Mouse (Mus musculus): ENCODE results near the gene Cdk19. TPM values are rescaled to one million over a fixed set of nuclear protein-coding genes. Genes with fewer than 3 reads are reported as not detected.
"Not testable (repeated sequence)": the region's sequence is repeated elsewhere in the genome, so short reads cannot be mapped to it uniquely, and the experiment has no call there.

The Cdk19 gene
- polyA plus RNA-seq, 1 experiment, result 18.2 TPM

GRCm38 (mm10) chr10:40528668-40529067 is 189.3 kb downstream of the Cdk19 start:
- Histone ChIP-seq H3K4me3 (replicated peaks; ENCODE audit: control insufficient read depth, low read depth, low read length) (no peak overlapping the region), H3K27ac (ENCODE audit: control insufficient read depth, insufficient read depth, low read depth, low read length, poor library complexity) (no peak overlapping the region), H3K4me1 (ENCODE audit: control insufficient read depth, insufficient read depth, low read length) (peaks cover 8% of the 10 kb centered on the region)
- TF ChIP-seq CTCF (IDR thresholded peaks at IDR 0.05; ENCODE audit: control insufficient read depth, insufficient read depth, low read length), result no peak
- no peak for TF ChIP-seq POLR2A (IDR thresholded peaks at IDR 0.05; ENCODE audit: borderline replicate concordance, control insufficient read depth, low read depth, low read length)
- 83% methylated on average over 9 of the region's 10 CpGs for WGBS

GRCm38 (mm10) chr10:40529617-40530016 is 190.3 kb downstream of the Cdk19 start:
- Histone ChIP-seq H3K27ac (ENCODE audit: control insufficient read depth, insufficient read depth, low read depth, low read length, poor library complexity) (no peak overlapping the region), H3K4me1 (ENCODE audit: control insufficient read depth, insufficient read depth, low read length) (peaks cover 8% of the 10 kb centered on the region), H3K4me3 (replicated peaks; ENCODE audit: control insufficient read depth, low read depth, low read length) (no peak overlapping the region)
- WGBS, result 13% methylated on average over 6 of the region's 6 CpGs
- TF ChIP-seq POLR2A (IDR thresholded peaks at IDR 0.05; ENCODE audit: borderline replicate concordance, control insufficient read depth, low read depth, low read length), result no peak
- TF ChIP-seq CTCF (IDR thresholded peaks at IDR 0.05; ENCODE audit: control insufficient read depth, insufficient read depth, low read length), result peak; percentile 61

GRCm38 (mm10) chr10:40530661-40531060 is 191.3 kb downstream of the Cdk19 start:
- 38% methylated on average over 3 of the region's 3 CpGs for WGBS
- TF ChIP-seq CTCF (IDR thresholded peaks at IDR 0.05; ENCODE audit: control insufficient read depth, insufficient read depth, low read length) (no peak), POLR2A (IDR thresholded peaks at IDR 0.05; ENCODE audit: borderline replicate concordance, control insufficient read depth, low read depth, low read length) (no peak)
- Histone ChIP-seq H3K4me1 (ENCODE audit: control insufficient read depth, insufficient read depth, low read length) (peaks cover 8% of the 10 kb centered on the region), H3K27ac (ENCODE audit: control insufficient read depth, insufficient read depth, low read depth, low read length, poor library complexity) (no peak overlapping the region), H3K4me3 (replicated peaks; ENCODE audit: control insufficient read depth, low read depth, low read length) (no peak overlapping the region)

- H3K27ac ChIP-seq (ENCODE audit: control insufficient read depth, insufficient read depth, low read depth, low read length, poor library complexity); H3K4me3 ChIP-seq (replicated peaks; ENCODE audit: control insufficient read depth, low read depth, low read length); H3K4me1 ChIP-seq (ENCODE audit: control insufficient read depth, insufficient read depth, low read length): not testable (repeated sequence)
- WGBS, result 92% methylated on average over 4 of the region's 4 CpGs
Measured at GRCm38 (mm10) chr10:40532586-40532985, 193.2 kb downstream of the Cdk19 start.

Other genes with a start within 250 kb of the Cdk19 start
- 24.6 and 48.9 TPM in 2 replicates for gene Slc16a10, start 197.3 kb upstream of the Cdk19 start, polyA plus RNA-seq (2011; ENCODE audit: insufficient read depth, insufficient read length, low replicate concordance, missing spikeins)
- 35.0 and 54.0 TPM in 2 replicates for gene Rpf2, start 92.5 kb upstream of the Cdk19 start, polyA plus RNA-seq (2011; ENCODE audit: insufficient read depth, insufficient read length, low replicate concordance, missing spikeins)
- 33.6 and 79.4 TPM in 2 replicates for gene Gtf3c6, start 81.5 kb upstream of the Cdk19 start, polyA plus RNA-seq (2011; ENCODE audit: insufficient read depth, insufficient read length, low replicate concordance, missing spikeins)
- gene Amd1, start 37.4 kb upstream of the Cdk19 start, polyA plus RNA-seq (2011; ENCODE audit: insufficient read depth, insufficient read length, low replicate concordance, missing spikeins), result 64.3 and 67.7 TPM in 2 replicates
- gene Slc22a16, start 230.8 kb downstream of the Cdk19 start, polyA plus RNA-seq (2011; ENCODE audit: insufficient read depth, insufficient read length, low replicate concordance, missing spikeins), result not detected in 2 replicates

All from bone marrow, adult 2 months (tissue).